Mouse (Mus musculus) bone marrow macrophage, adult 2 months (primary cell): ENCODE measurements around the gene Tjp1. TPM values are rescaled to one million over a fixed set of nuclear protein-coding genes. Genes with fewer than 3 reads are reported as not detected.

Source experiments
- H3K27ac ChIP-seq: 2 replicates; pipeline ENCODE4 v1.5.1; 2012; ENCODE audit warnings: low read depth, low read length; ENCODE audit not compliant: insufficient read depth
- H3K4me1 ChIP-seq: 2 replicates; pipeline ENCODE4 v1.6.1; 2012; ENCODE audit warnings: low read length; ENCODE audit not compliant: control insufficient read depth, insufficient read depth
- H3K4me3 ChIP-seq: 2 replicates; pipeline ENCODE4 v1.5.1; 2012; ENCODE audit warnings: mild to moderate bottlenecking, low read length, moderate library complexity; ENCODE audit not compliant: insufficient read depth
- CTCF ChIP-seq: IDR thresholded peaks from 2 replicates; pipeline ENCODE4 v1.5.1; 2012; ENCODE audit warnings: low read depth, mild to moderate bottlenecking, low read length, moderate library complexity
- POLR2A ChIP-seq: IDR thresholded peaks from 2 replicates; pipeline ENCODE4 v1.6.1; 2012; ENCODE audit warnings: mild to moderate bottlenecking, low read depth, low read length, borderline replicate concordance
- polyA plus RNA-seq: library from polyadenylated mRNA; stranded (reverse); fragments of >200 nt; gene quantifications from 2 replicates; pipeline ENCODE4 v1.2.4, GENCODE M21; 2012; ENCODE audit not compliant: missing spikeins, insufficient read depth, insufficient read length

Gene Tjp1
- polyA plus RNA-seq, 1 experiment, result 0.87 TPM

DNA sequence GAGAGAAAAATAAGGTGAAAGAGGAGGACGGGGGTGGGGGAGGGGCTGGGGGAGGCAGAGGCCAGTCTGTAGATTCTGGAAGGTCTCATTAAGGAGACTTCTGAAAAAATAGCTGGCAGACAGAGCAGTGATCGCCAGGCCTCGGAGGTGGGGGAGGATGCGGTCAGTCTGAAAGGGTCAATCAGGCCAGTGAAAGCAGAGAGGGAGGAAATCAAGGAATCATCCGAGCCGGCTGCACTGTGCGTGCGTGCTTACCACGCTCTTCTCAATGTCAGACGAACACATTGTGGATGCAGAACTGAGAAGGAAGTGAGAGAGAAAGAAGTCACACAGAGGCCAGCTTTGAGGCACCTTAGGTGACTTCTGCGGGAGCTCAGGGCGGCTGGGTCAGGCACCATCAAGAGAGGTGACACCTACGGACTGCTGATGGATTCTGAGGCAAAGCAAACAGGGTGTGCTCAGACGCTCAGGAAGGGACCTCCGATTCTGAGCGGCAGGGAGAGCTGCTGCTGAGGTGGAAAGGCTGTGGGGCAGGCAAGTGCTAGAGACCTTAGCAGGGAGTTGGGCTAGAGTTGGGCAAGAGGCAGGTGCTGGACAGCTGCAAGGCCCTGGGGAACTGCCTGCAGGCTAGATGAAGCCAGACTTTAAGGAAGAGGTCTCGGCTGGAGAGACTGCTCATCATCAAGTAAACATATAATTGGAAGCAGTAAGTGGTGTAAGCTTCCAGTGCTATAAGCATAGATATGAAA is 133.7 kb downstream of the Tjp1 start:
- Histone ChIP-seq H3K4me3 (no peak overlapping the region), H3K27ac (no peak overlapping the region), H3K4me1 (no peaks in the 10 kb centered on the region)
- no peak for TF ChIP-seq POLR2A
- no peak for TF ChIP-seq CTCF

DNA sequence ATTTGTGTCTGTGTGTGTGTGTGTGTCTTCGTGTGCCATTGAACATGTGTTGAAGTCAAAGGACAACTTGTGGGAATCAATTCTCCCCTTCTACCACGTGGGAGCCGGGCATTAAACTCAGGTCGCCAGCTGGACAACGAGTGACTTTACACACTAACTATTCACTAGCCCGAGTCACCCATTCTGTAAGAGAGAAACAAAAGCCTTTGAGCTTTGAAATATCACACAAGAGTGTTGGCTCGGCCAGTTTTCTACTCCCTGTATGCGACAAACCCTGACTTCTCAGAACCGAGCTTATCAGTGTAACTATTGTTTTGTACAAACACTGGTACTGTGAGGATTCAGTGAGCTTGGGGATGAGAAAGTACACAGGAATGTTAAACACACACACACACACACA is 134.6 kb downstream of the Tjp1 start:
- Histone ChIP-seq H3K4me1 (no peaks in the 10 kb centered on the region), H3K4me3 (no peak overlapping the region), H3K27ac (no peak overlapping the region)
- TF ChIP-seq CTCF (no peak), POLR2A (no peak)

DNA sequence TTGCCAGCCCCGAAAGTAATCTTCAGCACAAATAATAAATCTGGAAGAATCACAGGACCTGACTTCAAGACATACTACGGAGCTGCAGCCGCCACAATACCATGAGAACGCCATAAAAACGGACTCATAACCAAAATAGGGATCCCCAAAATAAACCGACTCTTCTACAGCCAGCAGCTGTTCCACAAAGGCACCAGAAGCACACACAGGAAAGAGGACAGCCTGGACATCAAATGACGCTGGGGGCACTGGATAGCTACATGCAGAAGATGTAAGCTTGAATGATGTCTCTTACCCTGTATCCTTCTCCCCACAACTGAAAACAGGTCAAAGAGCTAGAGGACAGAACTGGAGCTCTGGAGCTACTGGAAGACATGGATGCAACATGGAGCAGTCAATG is 138.0 kb downstream of the Tjp1 start:
- no peaks in the 10 kb centered on the region for H3K4me1 ChIP-seq

DNA sequence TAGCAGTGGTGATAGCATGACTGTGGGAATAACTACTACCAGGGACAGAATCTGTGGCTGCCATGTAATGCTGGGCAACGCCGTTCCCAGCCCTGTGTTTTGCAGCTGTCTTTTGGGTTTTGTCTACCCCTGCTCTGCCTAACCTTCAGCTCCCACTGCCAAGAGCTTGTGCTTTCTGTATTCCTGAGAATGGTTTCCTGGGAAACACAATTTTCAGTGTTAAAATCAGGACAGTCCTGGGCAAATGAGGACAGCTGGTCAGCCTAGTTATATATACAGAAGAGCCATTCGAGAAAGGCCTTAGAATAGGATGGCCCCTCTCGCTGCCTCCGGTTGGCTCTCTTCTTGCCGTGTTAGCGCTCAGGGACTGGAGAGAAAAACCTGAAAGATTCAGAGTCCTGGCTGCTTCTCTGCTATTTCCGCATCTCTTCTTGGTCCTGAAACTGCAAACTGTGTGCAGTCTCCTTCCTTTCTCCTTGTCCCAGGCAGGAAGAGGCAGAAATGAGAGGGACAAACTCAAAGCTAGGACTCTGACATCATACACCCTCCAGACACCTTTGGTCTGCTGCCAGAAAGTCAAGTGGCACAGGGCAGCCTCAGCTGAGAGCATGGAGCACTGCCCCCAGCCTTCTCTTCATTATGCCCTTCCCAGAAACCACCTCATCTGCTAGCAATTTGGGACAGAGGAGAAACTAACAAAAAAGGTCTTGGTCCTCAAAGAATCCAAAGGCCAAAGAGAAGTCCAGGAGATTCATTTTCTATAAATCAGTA is 139.2 kb downstream of the Tjp1 start:
- Histone ChIP-seq H3K4me3 (no peak overlapping the region), H3K27ac (no peak overlapping the region), H3K4me1 (no peaks in the 10 kb centered on the region)
- TF ChIP-seq CTCF, result no peak
- no peak for TF ChIP-seq POLR2A

More for the DNA sequence above, 138.0 kb downstream of the Tjp1 start:
- no peak for TF ChIP-seq POLR2A
- no peak for TF ChIP-seq CTCF
- H3K27ac ChIP-seq, result no peak overlapping the region
- H3K4me3 ChIP-seq, result no peak overlapping the region

DNA sequence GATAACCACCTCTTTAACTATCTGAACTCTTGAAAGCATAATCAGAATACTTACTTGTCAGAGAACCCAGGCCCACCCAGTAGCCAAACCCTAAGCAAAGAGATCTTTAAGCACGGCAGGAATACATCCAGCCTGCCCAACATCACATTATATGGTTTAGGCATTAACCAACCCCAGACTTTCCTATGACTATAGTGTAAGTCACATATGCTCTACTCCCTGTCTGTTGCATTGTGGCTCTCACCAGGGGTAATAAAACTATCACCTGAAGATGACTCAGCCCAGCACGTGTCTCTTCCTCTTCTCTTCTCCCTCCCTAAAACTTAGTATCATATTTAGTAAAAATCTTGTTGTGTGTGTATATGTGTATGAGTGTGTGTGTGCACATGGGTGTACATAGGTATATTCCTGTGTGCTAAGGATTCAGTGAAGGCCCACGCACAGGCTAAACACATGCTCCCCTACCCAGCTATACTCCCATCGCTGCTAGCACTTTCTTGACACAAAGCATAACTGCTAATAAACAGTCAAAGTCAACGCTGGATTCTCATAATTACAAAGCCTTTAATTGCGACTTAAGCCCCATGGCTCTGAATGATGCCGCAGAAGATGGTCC is 139.9 kb downstream of the Tjp1 start:
- H3K4me3 ChIP-seq, result no peak overlapping the region
- TF ChIP-seq CTCF (no peak), POLR2A (no peak)
- H3K4me1 ChIP-seq, result no peaks in the 10 kb centered on the region
- no peak overlapping the region for H3K27ac ChIP-seq

DNA sequence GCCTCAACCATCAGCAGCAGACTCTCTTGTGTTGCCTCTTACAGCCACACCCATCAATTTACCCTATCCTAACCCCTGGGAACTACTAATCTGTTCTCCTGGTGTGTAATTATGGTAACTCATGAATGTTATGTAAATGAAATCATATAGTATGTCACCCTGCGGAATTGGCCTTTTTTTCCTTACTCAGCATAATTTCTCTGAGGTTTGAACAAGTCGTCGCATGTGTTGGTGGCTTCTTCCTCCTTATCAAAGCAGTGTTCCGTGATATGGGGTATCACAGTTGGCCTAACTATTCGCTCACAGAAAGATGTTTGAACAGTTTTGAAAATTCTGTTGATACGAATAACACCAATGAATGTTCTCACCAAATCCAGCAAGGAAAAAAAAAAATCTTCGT is 142.8 kb downstream of the Tjp1 start:
- no peak for TF ChIP-seq CTCF
- no peak for TF ChIP-seq POLR2A
- Histone ChIP-seq H3K27ac (no peak overlapping the region), H3K4me3 (no peak overlapping the region), H3K4me1 (no peaks in the 10 kb centered on the region)

DNA sequence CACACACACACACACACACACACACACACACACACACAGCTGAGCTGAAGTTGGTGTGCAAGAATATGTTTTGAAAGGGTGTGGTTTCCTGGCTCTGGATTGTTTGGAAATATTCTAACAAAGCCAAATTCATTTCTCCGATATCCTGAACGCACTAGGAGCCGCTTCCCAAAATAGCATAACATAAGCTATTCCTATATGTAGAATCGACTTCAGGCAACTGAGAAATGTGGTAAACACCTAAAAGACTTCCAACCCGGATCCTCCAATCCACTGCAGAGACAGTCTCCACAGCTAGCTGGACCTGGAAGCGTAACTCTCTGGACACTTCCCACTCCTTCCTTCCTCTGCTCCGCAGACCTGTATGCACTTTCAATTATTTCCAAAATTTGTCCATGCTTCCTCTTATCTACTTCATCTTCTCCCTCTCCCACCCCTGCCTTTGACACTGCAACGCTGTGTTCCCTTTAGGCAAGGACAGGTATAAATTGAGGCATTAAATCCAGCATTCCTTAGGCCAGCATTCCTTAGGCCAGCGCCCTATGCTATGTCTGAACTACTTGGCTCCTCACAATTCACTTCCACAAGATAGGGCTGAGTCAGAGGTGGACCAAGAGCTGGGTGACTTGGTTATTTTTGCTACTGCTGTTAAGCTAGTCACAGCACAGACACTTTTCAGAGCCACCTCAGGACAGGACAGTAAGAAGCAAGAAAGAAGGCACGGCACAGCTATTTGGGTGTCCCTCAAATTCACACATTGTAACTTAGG is 144.9 kb downstream of the Tjp1 start:
- H3K4me1 ChIP-seq, result no peaks in the 10 kb centered on the region
- H3K4me3 ChIP-seq, result no peak overlapping the region
- TF ChIP-seq POLR2A, result no peak
- no peak for TF ChIP-seq CTCF
- H3K27ac ChIP-seq, result no peak overlapping the region

DNA sequence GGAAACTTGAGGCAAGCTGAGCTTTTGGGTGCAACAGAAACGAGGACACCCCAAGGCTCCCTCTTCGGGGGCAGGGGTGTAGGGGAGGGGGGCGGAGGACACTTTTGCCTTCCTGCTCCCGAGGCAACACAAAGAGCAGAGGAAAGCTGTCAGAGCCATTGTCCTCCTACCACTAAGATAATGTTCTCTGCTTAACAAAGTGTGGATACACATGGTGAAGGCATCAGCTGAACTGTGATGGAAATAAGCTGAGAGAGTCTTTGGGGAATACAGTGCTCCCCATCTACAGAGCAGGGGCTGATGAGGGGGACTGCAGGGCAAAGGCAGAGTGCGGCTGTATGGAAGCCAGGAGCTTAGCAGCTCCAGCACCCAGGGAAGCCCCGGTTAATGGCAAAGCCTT is 145.7 kb downstream of the Tjp1 start:
- H3K27ac ChIP-seq, result no peak overlapping the region
- TF ChIP-seq CTCF, result no peak
- no peak for TF ChIP-seq POLR2A
- H3K4me3 ChIP-seq, result no peak overlapping the region
- no peaks in the 10 kb centered on the region for H3K4me1 ChIP-seq

DNA sequence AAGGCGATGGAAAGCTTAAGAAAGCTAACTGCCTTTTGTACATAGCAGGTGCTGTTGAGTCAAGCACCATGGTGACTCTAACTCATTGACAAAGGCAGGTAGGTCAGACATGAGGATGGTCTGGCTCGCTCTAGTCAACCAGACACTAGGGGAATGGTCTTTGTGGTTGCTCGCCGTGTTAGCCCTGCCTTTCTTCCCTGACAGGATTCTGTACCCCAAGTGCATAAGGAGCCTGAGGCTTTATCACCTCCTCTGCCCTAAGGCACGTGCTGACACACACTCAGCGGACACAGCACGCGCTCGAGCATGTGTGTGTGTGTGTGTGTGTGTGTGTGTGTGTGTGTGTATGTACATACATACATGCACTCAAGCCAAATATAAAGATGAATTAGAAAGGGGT is 146.9 kb downstream of the Tjp1 start:
- Histone ChIP-seq H3K27ac (no peak overlapping the region), H3K4me1 (no peaks in the 10 kb centered on the region), H3K4me3 (no peak overlapping the region)
- TF ChIP-seq POLR2A, result no peak
- no peak for TF ChIP-seq CTCF
